Mouse (Mus musculus) ovary, adult 18-20 months (tissue): Measurements from ENCODE around the gene BC004004.
"Not testable (repeated sequence)": the region's sequence is repeated elsewhere in the genome, so short reads cannot be mapped to it uniquely, and the experiment has no call there.

Source experiments
- DNase-seq: peaks from one replicate; pipeline ENCODE4 v3.0.0; 2022; ENCODE audit warnings: low spot score, mixed read lengths

Gene BC004004

GRCm38 (mm10) chr17:29260501-29260900 is 8.1 kb upstream of the BC004004 start:
- DNase-seq: no peak

- no peak for DNase-seq
Measured at GRCm38 (mm10) chr17:29261603-29262258, 6.9 kb upstream of the BC004004 start.

- no peak for DNase-seq
Measured at GRCm38 (mm10) chr17:29262259-29262649, 6.3 kb upstream of the BC004004 start.

GRCm38 (mm10) chr17:29263417-29263816 is 5.2 kb upstream of the BC004004 start:
- DNase-seq: no peak

DNA sequence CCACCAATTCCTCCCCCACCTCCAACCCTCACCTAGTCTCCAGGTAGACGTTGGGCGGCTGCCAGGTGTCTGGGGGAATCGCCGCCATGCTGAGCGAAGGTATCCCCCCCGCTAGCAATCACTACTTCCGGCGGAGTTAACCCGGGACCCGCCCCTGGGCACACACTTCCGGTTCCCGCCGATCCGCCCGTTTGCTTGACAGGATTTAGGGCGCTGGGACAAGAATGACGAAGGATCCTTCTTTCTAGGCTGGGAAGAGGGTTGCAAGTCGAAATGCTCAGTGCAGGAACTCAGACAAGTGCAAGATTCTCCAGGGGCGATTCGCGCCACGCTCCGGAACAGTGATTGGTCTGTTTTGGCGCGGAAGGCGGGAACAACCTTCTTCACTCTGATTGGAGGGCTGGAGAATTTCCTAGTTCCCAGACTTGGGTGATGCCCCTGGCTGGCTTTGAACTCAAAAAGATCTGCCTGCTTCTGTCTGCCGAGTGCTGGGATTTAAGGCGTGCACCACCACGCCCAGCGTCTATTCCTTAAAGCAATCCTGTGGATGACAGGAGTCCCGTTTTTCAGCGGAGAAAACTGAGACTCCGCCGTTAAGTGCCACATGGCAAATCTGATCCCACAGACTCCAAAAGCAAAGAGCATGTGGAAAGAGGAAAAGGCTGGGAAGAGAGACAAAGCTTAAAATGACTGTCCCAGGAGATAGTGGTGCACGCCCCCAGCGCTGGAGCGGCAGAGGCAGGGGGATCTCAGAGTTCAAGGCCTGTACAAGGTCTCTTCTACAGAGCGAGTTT is 4.6 kb upstream of the BC004004 start, which contains the start of gene Ppil1:
Gene Ppil1, minus strand, starts transcription at position 347 of the 794 bp plus-strand sequence.
- peak; percentile 65 for DNase-seq

GRCm38 (mm10) chr17:29264760-29265159 is 3.8 kb upstream of the BC004004 start:
- no peak for DNase-seq

DNA sequence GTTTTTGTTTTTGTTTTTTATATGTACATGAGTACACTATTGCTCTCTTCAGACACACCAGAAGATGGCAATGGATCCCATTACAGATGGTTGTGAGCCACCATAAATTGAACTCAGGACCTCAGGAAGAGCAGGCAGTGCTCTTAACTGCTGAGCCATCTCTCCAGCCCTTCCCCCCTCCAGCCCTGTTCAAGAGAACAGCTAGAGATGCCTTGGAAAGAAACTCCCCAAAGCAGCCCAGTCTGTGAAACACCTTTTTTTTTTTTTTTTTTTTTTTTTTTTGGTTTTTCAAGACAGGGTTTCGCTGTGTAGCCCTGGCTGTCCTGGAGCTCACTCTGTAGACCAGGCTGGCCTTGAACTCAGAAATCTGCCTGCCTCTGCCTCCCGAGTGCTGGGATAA is 1.5 kb upstream of the BC004004 start:
- DNase-seq: not testable (repeated sequence)

- no peak for DNase-seq
Measured at GRCm38 (mm10) chr17:29267931-29268681, 482 bp upstream of the BC004004 start.

GRCm38 (mm10) chr17:29269349-29269706 is 740 bp downstream of the BC004004 start:
- DNase-seq: no peak

DNA sequence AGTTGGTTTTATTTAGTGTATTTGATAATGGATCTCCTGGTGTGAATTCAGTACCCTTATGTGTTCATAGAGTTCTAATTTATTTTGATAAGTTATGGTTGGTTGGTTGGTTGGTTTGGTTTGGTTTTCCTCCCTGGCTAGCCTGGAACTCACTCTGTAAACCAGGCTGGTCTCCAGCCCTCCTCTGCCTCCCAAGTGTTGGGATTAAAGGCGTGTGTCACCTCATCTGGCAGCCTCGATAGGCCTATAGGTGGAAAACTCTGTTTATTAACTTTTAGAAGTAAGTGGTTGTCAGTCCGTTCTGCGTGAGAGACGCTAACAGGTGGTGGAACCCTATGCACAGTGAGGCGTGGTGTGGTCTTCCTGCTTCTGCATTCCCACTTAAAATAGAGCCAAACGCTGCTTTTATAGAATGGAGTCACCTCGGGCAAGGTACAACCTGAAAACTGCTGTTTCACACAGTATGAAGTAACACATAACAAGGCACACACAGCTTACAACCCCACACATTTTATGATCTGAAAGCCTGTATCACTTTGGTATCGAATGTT is 1.6 kb downstream of the BC004004 start:
- no peak for DNase-seq

- no peak for DNase-seq
Measured at GRCm38 (mm10) chr17:29273156-29273555, 4.6 kb downstream of the BC004004 start.

GRCm38 (mm10) chr17:29273889-29274288 is 5.3 kb downstream of the BC004004 start:
- DNase-seq: no peak

DNA sequence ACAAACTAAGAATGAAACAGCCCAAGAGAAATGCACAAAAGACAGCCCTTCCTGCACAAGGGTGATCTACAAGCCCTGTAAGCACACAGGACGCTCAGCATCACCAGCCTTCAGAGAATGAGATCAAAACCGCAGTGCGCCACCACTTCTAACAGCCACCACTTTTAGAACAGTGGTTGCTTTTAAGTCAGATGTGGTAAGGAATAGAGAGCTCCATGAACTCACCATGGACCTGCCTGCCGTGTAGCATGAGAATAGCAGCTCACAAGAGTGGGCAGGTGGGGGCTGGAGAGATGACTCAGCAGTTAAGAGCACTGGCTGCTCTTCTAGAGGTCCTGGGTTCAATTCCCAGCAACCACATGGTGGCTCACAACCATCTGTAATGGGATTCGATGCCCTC is 11.8 kb downstream of the BC004004 start:
- DNase-seq: no peak

DNA sequence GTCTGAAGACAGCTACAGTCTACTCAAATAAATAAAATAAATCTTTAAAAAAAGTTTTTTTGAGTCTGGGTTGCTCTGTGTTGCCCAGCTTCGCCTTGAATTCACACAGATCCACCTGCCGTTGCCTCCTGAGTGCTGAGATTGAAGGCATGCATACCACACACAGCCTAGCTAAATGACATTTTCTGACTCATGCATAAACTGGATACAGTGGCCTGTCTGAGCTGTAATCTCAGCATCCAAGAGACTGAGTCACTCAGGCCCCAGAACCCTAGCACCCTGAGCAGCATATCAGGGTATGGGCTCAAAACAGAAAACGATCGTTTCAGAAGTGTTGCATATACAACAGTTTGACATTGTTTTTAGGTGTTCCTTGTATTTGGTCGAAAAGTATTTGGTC is 13.0 kb downstream of the BC004004 start:
- DNase-seq: no peak

DNA sequence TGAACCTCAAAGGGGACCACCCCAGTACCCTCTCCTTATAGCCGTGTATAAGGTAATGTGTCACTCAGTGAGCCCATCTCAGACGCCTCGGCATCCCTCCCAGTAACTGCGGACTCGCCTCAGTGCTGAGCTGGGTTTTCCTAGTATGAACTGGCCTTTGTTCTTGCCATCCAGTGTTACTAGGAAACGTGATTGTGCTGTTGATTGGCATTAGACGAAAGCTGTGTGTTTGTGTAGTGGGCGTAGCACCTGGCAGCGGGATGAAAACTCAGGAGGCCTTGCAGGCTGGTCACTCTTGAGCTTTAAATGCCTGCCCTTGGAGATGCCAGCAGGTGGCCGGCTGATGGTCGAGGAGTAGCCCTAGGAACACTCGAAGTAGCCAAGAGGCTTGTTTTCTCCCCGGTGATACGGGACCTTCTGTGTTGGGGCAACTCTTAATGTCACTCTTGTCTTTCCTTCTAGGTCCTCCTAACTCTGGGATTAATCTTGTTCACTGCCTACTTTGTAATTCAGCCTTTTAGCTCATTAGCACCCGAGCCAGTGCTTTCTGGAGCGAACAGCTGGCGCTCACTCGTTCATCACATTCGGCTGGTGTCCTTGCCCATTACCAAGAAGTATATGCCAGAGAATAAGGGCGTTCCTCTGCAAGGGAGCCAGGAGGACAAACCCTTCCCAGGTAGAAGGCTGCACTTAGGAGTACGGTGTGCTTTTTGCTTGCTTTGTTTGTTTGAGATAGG is 13.8 kb downstream of the BC004004 start:
- no peak for DNase-seq

GRCm38 (mm10) chr17:29291793-29292192 is 23.2 kb downstream of the BC004004 start:
- DNase-seq: no peak

DNA sequence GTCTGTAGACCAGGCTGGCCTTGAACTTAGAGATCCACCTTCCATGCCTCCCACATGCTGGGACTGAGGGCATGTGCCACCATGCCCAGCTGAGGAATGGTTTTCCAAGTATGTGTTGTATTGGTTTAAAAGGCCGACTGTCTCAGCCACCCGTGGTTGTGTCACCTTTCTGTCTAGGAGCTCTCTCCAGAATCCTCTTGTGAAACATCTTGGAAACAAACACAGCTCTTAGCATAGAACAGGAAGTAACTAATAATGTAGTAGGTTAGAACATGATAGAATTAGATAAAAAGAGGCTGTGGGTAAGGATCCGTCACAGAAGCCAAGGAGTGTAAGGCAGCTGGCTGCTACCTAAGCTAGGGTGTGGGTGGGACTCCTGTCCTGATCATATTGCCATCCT is 24.4 kb downstream of the BC004004 start:
- DNase-seq: no peak

DNA sequence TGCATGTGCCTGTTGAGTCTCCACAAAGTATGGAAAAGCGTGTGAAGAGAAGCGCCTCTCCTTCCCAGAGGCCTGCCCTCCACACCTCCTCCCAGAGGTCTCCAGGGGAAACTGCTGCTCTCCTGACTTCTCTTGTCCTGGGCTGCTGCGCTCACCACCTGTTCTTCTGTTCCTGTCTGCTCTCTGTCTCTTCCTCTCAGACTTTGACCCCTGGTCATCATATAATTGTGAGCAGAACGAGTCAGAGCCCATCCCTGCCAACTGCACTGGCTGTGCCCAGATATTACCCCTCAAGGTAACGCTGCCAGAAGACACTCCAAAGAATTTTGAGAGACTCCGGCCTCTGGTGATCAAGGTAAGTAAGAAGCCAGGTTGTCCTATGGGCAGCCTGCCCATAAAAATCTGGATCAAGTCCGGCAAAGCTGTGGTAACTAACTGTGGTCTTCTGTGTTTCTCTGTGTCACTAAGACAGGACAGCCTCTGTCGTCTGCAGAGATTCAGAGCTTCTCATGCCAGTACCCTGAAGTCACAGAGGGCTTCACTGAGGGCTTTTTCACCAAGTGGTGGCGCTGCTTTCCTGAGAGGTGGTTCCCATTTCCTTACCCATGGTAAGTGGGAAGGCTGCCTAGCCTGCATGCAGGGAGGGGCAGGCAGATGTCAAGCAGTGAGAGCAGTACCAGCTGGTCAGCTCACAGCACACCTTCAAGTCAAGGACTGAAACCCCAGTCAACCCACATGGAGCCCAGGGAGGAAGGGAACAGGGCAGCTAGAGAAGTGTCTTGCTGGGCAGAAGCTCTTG is 25.4 kb downstream of the BC004004 start:
- no peak for DNase-seq

GRCm38 (mm10) chr17:29295835-29296234 is 27.2 kb downstream of the BC004004 start:
- DNase-seq: no peak

DNA sequence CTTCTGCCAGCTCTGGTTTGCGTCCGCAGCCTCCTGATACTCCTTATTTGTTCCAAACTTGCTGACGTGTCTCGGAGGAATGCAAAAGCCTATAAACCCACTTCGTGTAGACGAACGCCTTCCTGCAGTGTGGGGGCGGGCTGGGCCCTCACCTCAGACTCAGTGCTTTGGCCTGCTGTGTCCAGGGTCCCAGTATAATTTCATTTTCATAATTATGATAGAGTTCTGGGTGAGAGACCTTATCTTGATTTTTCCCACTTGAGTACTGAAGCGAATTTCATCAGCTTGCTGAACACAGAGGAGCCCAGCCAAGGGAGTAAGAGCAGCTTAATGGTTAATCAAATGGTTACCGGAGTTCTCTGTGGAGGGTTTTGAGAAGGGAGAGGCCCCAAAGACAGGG is 28.7 kb downstream of the BC004004 start:
- no peak for DNase-seq

DNA sequence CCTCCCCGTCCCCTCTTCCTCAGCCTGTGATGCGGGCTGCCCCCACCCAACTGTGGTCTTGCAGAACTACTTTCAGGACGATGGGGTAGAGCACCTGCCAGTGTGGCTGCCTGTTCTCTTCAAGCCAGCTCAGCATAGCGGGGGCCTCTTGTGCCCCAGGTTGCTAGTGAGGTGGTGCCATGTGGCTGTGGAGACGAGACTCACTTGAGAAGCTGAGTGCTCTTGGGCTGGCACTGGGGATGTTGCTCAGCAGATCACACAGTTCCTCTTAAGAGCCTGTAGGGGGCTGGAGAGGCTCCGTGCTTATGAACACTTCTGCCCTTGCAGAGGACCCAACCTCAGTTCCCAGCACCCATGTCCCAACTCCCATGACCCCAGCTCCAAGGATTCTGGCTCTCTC is 29.2 kb downstream of the BC004004 start:
- DNase-seq: no peak
